1 mouse cellular context compared by ENCODE assay signal in the genomic region with DNA sequence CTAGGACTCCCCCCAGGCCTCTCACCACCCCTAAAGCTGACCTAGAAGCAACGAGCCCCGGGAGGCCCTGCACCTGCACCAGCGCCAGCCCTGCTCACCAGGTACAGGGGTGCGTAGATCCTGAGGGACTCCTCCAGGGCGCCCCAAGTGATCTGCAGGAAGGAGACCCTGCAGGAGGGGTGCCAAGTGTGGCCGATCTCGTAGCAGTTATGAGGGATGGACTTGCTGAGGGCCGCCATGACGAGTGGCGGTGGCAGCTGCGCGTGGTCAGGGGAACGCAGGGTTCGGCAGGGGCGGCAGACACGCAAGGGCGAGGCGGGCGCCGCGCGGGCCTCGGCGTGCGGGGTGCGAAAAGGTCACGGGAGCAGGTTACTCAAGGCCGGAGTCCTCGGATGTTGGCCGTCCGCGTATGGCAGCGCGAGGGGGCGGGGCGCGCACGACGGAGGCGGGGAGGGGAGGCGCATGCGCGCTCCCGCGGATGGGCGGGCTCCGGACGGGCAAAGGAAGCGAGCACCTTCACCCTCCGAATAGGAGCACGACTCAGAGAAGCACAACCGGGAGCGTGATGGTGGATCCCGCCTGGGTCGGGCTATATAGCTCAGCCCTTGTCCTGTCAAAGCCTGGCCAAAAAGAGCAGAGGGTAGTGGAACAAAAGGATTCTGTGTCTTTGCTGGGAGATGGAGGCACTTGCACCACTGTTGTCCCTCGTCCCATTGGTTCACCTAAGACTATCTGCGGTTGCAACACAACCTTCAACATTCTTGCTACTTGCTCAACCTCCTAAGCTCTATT.
A peak's percentile ranks its signal among the peaks of the same experiment; 100 is the strongest.
TF ChIP-seq lines count a peak whose summit lies in the region.

No protein-coding gene starts in this region.

TF ChIP-seq in CH12.LX, 34 proteins besides CTCF, POLR2A, EP300 and RAD21 (continued from another document):
- TF ChIP-seq ZMIZ1 (IDR thresholded peaks at IDR 0.05; ENCODE audit: low read depth, low read length) (peak; percentile 72; the same call in 1 of the 2 replicates), ETS1 (conservative IDR thresholded peaks at IDR 0.05; ENCODE audit: low read depth, low read length) (no peak), ELF1 (IDR thresholded peaks at IDR 0.05; ENCODE audit: low read depth, low read length) (peak; percentile 51; the same call in 1 of the 2 replicates), MAZ (IDR thresholded peaks at IDR 0.05; ENCODE audit: low read depth, low read length) (peak; percentile 57; the same call in 1 of the 2 replicates), RCOR1 (conservative IDR thresholded peaks at IDR 0.05; ENCODE audit: low read depth, low read length) (no peak), SMC3 (IDR thresholded peaks at IDR 0.05; ENCODE audit: low read depth, low read length) (no peak), SIN3A (IDR thresholded peaks at IDR 0.05; ENCODE audit: low read length) (peak; percentile 81), POLR2AphosphoS2 (IDR thresholded peaks at IDR 0.05; ENCODE audit: low read depth, low read length) (peak; percentile 69; the same call in 1 of the 2 replicates), MXI1 (IDR thresholded peaks at IDR 0.05; ENCODE audit: low read depth, low read length) (peak; percentile 62; the same call in 1 of the 2 replicates), E2F4 (IDR thresholded peaks at IDR 0.05; ENCODE audit: insufficient replicate concordance, low read depth, low read length) (no peak)
